Mouse (Mus musculus) hindlimb bud, embryonic 11.5 days (tissue): ENCODE results near the gene Nsmce4a.
"Not testable (repeated sequence)": the region's sequence is repeated elsewhere in the genome, so short reads cannot be mapped to it uniquely, and the experiment has no call there.

ENCODE experiments used
- DNase-seq: peaks from one replicate; pipeline ENCODE4 v3.0.0-alpha.2; 2012; ENCODE audit warnings: low read depth, low spot score; ENCODE audit errors: extremely low spot score

The Nsmce4a gene

DNA sequence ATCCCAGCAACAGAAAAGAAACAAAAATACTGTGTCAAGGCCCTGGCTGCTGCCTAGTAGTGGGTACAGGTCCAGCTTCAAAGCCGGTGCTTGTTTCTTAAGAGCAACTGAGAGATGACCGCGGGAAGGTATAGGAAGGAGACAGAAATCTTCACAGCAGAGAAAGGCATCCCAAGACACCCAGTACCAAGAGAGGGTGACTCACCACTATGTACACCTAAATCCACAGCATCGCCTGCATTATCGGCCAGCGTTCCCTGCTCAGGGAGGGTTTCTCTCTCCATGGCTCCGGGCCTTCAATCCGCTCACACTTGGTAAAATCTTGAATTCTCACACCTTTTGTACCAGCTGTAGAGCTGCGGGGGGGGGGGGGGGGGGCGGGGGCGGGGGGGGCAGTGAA lies at the start of gene Nsmce4a:
Nsmce4a (minus strand) TSS at position 298 of the 400 bp plus-strand sequence.
- no peak for DNase-seq

DNA sequence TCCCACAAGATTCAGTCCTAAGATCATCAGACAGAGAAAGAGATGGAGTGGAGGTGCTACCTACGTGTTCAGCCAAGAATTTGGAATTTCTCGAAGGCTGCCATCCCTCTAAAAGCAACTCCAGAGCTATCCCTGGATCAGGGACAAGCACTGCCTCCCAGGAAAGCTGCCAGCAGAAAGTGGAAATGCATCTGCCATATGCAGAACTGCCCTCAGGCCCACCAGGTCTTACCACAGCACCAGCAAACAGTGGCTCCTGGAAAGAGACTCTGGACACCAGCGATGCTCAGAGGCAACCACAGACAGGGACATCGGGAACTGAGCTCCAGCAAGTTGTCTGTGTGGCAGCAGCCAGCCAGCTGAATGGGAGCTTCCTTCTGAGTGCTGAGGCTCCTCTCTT lies 49.4 kb upstream of the Nsmce4a start:
- no peak for DNase-seq

DNA sequence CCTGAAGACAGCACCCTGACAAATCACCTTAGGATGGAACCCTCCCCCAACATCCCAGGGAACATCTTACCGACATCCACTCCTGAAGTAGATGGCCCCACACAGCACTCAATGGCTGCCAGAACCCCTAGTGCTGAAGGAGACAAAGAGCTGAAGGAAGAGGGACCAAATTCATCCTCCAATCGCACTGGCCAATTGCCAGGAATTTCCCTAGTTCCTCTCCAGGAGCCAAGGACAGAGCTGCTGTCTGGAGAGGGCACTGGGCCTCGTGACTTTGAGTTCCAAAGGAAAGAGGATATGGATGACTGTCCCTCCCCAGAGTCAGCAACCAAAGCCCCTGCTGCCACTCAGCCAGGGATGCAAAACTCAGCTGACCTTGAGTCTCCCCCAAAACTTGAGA lies 49.0 kb upstream of the Nsmce4a start:
- DNase-seq: no peak

- no peak for DNase-seq
These were observed 48.1 kb upstream of the Nsmce4a start for GRCm38 (mm10) chr7:130621068-130621467.

DNA sequence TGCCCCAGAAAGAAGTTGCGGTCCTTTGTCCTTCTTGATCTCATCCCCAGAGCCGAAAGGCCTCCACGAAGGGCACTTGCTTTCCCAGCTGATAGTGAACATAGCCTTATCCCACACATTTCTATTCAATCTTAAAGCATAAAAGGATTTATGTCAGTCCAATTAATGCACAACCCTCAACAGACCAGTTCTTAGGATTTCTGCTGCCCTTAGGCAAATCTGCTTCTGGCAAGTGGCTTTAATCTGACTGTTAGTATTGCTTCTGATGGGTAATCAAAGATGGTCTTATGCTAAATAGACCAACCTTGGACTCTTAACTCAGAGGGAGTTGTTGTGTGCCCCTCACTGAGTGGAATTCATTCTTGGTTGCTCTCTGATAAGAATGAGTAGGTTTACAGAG lies 44.7 kb upstream of the Nsmce4a start:
- no peak for DNase-seq

DNA sequence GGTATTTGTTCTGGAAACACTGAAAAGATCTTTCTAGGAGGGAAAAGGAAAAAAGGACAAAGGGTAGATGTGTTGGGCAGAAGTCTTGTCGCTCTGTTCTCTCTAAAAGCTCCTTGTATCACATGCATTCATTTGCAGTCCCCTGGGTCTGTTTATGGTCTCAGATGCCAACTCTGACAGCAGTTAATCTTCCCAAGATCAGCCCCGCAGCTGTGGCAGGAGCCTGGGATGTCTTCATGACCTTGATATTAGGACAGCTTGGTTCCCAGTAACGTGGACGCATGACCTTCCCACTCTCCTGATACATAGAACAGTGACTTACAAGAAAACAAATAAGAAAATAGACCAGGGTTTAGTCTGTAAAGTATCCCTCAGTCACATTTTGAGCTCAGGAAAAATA lies 41.1 kb upstream of the Nsmce4a start:
- DNase-seq: no peak

DNA sequence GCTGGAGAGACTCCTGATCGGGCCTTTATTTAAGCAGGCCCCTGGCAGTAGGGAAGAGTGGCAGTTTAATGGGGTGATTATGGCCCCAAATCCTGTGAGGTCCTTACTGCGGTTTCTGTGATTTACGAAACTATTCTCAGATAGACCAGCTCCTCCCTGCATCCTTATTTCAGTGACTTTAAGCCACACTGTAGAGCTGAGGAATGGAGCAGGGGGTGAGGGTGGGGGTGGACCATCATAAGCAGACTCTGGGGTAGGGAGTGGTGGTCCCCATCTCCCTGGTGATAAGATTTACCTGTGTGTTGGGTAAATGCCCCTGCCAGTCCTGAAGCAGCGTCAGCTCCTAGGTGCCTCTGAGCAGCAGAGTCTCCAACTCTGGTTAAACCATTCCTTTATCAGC lies 34.0 kb upstream of the Nsmce4a start:
- no peak for DNase-seq

DNA sequence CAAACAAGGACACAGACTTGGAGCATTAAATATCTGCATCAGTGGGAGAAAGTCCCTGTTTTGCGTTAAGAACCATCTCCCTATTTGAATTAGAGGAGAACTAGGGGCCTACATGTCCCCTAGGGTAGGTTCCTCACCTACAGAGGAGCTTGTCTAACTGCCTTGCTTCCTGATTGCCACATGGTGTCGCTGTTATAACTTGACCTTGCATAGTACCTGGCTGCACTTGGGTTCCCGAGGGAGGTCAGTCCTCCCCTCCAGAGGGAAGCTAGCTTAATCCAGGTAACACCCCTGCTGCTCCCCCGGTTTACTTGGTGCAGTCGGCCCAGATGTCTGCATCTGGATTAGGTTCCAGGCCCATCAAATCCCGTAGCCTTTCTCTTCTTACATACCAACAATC lies 32.2 kb upstream of the Nsmce4a start:
- no peak for DNase-seq

DNA sequence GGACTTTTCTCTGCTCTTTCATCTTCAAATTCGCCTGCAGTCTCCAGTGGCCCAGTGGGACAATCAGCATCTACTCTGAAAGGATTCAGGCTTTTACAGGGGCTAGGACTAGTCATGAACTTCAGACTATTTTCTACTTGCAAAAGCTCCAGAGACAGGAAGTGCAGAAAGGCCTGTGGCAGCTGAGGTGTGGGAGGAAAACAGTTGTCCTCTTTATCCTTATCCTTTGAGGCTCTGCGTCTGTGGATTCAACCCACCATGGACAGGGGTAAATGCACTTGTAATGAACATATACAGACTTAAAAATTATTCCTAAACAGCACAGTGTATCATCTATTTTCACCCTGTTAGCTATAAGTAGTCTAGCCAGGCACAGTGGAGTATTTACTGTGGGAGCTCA lies 31.5 kb upstream of the Nsmce4a start:
- no peak for DNase-seq

- no peak for DNase-seq
These were observed 30.6 kb upstream of the Nsmce4a start for GRCm38 (mm10) chr7:130603556-130603955.

DNA sequence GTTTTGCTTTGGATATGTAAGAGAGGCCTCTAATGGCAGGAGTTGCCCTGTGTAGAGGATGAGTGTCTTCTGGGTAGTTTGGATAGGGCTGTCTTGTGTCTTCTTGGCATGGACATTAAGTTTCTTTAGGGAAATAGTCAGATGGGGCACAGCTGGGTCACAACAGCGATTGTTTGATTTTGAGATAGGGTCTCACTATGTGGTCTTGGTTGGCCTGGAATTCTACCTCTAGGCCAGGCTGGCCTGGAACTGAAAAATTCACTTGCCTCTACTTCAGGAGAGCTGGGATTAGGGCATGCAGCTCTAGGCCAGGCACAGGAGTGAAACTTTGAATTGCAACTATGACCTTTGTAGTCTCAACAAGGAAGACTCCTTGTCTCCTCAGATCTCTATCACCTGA lies 29.9 kb upstream of the Nsmce4a start:
- no peak for DNase-seq

GRCm38 (mm10) chr7:130600546-130600945 lies 27.6 kb upstream of the Nsmce4a start:
- DNase-seq: no peak

- DNase-seq: no peak
These were observed 27.2 kb upstream of the Nsmce4a start for GRCm38 (mm10) chr7:130600074-130600473.

DNA sequence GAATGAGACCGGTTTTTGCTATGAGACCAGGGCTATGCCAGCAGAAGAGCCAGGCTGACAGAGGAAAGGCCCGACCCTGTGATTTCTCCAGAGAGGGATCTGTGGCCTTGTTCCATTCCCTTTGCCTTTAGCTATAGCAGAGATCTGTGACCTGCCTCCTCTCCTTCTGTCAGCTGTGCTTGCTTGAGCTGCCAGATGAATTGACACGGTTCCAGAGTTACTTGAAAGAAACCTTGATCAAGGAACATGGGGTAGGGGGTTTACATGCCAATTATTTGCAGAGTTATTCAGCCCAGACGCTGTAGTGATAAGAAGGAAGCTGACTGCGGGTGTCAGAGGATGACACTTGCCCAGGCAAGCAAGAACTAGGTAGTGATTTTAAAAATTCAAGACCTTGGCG lies 24.6 kb upstream of the Nsmce4a start:
- no peak for DNase-seq

- DNase-seq: not testable (repeated sequence)
These were observed 23.3 kb upstream of the Nsmce4a start for GRCm38 (mm10) chr7:130596079-130596855.

DNA sequence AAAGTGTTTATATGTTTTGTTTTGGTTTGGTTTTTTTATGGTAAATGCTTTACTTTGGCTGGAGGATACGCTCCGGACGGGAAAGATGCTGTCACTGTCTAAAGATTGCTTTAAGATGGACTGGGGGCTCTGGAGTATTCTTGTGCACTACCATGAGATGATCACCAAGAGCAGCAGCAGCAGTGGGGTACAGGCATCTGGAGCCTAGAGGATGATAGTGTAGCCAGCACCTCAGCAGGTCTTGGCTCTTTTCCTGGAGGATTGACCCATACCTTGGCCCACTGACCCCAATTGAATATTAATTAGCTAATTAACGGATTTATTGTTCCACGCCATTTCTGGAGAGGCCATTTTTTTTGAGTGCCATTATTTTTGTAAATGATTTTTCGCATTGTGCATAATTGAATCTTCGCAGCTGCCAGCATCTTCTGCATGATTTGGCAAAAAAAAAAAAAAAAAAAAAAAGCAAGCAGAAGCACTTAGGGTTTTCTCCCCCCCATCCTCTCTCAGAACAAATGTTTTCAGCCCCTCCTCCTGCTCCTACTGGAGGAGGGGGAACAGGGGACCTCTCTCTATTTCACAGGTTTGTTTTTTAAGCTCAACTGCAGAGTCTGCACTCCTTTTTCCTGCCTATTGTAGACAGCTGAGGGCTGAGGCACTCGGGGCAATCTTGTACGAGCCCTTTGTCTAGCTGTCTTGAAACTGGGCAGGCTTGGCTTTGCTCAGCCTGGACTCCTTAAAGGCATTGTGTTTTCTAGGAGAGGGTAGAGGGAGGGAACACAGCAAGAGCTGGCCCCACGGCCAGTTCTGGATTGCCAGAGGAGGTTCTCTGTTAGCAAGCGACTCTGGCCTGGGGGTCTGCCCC lies 20.7 kb upstream of the Nsmce4a start:
- not testable (repeated sequence) for DNase-seq

DNA sequence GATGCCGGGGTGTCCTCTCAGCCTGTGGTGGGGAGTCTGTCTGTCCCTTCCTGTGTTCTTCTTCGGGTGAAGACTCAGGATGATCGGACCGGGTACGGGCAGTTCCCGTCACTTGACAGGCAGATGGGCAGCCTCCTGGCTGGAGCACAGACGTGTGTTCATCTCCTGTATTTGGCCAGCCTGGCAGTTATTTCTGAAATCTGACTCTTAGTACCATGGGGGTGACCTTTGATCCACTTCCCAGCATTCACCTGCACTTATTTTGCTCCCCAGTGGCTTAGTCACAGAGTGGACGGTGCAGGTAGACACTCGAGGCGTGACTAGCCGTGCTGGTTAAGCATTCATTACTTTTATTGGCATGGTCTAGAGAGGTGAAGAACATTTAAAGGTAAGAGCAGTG lies 20.1 kb upstream of the Nsmce4a start:
- not testable (repeated sequence) for DNase-seq

- DNase-seq: no peak
These were observed 18.0 kb upstream of the Nsmce4a start for GRCm38 (mm10) chr7:130590845-130591437.

- no peak for DNase-seq
These were observed 17.3 kb upstream of the Nsmce4a start for GRCm38 (mm10) chr7:130590081-130590828.

DNA sequence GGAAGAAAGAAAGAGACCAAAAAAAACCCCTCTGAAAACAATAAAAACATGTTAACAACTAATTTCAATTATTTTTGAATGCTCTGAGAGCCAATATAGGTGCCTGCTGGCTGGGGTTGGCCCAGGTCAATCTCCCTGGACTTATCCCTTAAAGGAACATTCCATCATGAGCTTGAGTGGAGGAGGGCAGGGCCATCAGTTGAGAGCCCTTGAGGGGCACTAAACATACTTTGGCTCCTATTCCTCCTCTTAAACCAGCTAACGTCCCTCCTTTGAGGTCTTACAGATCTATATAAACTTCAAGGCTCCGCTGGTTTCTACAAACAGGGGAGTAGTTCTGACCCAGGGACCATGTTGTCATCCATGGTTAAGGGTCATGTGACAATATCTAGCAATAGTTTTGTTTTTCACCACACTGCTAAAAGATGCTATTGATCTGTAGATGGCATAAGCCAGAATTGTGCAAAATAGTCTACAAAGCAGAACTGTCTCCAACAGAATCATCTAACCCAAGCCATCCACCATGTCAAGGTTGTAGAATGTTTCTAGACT lies 13.7 kb upstream of the Nsmce4a start:
- DNase-seq: no peak

GRCm38 (mm10) chr7:130578607-130579006 lies 5.7 kb upstream of the Nsmce4a start:
- no peak for DNase-seq
